Mouse (Mus musculus): ENCODE results near the gene Slc16a4.

The Slc16a4 gene

DNA sequence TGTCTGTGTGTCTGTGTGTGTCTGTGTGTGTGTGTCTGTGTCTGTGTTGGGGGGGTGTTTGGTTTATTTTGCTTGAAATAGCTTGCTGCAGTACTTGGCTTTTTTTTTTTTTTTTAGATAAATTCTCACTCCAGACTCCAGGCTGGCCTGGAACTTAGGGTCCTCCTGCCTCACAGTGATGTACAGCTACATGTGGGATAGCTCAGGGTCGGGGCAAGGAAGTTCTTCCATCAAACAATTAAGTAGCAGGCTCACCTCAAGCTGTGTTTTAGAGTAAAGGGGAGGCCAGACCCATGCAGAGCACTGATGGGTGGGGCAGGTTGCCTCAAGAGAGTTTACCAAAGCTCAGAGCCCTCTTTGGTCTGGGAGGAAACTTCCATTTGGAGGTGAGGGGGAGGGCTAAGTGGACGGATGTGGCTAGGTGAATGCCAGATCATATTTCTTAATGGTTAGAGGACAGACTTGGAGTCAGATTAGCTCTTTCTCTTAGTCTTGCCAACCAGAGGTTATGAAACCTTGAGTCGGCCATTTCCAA, 66.7 kb downstream of the Slc16a4 start:
- no peak for DNase-seq (ENCODE audit: low read depth, low spot score)

GRCm38 (mm10) chr3:107360341-107360740, 69.3 kb downstream of the Slc16a4 start:
- DNase-seq (ENCODE audit: low read depth, low spot score) = no peak

Data from mesoderm, embryonic 11.5 days (tissue).